Mouse (Mus musculus) midbrain, embryonic 14.5 days (tissue): ENCODE results near the gene Sh2b3. TPM values are rescaled to one million over a fixed set of nuclear protein-coding genes. Genes with fewer than 3 reads are reported as not detected.

Experiments used
- ATAC-seq: fragments of 200-750 bp; cut with Nextera tagmentation; 2 replicates; pipeline ENCODE4 v1.8.0; 2017; ENCODE audit warnings: moderate number of reproducible peaks, moderate library complexity; ENCODE audit not compliant: low FRiP score, low TSS enrichment
- DNase-seq: peaks from one replicate; pipeline ENCODE4 v3.0.0-alpha.2; 2015
- H3K27ac ChIP-seq: fragments of 300-500 bp; sonication (generic); replicated peaks from 2 replicates; pipeline ENCODE4 v1.5.1; 2014; ENCODE audit warnings: mild to moderate bottlenecking, low read depth, low read length, moderate library complexity
- H3K27me3 ChIP-seq: fragments of 300-500 bp; sonication (generic); 2 replicates; pipeline ENCODE4 v1.6.1; 2014; ENCODE audit warnings: low read length, control low read depth, mixed read lengths; ENCODE audit not compliant: control insufficient read depth, insufficient read depth
- H3K36me3 ChIP-seq: fragments of 300-500 bp; sonication (generic); 2 replicates; pipeline ENCODE4 v1.6.1; 2014; ENCODE audit warnings: low read length, control low read depth; ENCODE audit not compliant: control insufficient read depth, insufficient read depth
- H3K4me1 ChIP-seq: fragments of 300-500 bp; sonication (generic); 2 replicates; pipeline ENCODE4 v1.6.1; 2014; ENCODE audit warnings: mild to moderate bottlenecking, antibody characterized with exemption, low read length, control low read depth; ENCODE audit not compliant: control insufficient read depth, insufficient read depth
- H3K4me2 ChIP-seq: fragments of 300-500 bp; sonication (generic); 2 replicates; pipeline ENCODE4 v1.6.1; 2014; ENCODE audit warnings: mild to moderate bottlenecking, low read length, moderate library complexity
- H3K4me3 ChIP-seq: fragments of 300-500 bp; sonication (generic); replicated peaks from 2 replicates; pipeline ENCODE4 v1.5.1; 2014; ENCODE audit warnings: low read depth, low read length
- H3K9ac ChIP-seq: fragments of 300-500 bp; sonication (generic); replicated peaks from 2 replicates; pipeline ENCODE4 v1.6.1; 2014; ENCODE audit warnings: mild to moderate bottlenecking, low read length, moderate library complexity
- H3K9me3 ChIP-seq: fragments of 300-500 bp; sonication (generic); 2 replicates; pipeline ENCODE4 v1.6.1; 2016; ENCODE audit warnings: low read length, control low read depth, mixed read lengths; ENCODE audit not compliant: control insufficient read depth
- WGBS: fragments of 180-500 bp; shearing (Covaris S2); extraction: QIAGEN DNeasy Blood & Tissue Kit; methylation state at CpG from one replicate; pipeline ENCODE4 v1.1.7; 2014; 5-methylcytosine and 5-hydroxymethylcytosine counted together
- polyA plus RNA-seq: library from polyadenylated mRNA; unstranded; fragments of >200 nt; fragmentation: Nextera tagmentation; extraction: Ambion mirVana; gene quantifications from 2 replicates; pipeline ENCODE4 v1.2.1, GENCODE M21; 2014

Gene Sh2b3
- polyA plus RNA-seq, 1 experiment from 2014 or later, result 7.8 TPM

GRCm38 (mm10) chr5:121841973-121842372 lies 4.5 kb upstream of the Sh2b3 start:
- DNase-seq, result no peak
- Histone ChIP-seq H3K4me2 (no peak overlapping the region), H3K4me3 (no peak overlapping the region), H3K4me1 (peaks cover 15% of the 10 kb centered on the region), H3K9ac (no peak overlapping the region), H3K9me3 (no peaks in the 10 kb centered on the region), H3K36me3 (no peaks in the 10 kb centered on the region), H3K27me3 (peaks cover 50% of the 10 kb centered on the region), H3K27ac (no peak overlapping the region)
- no peak for ATAC-seq
- 49% methylated on average over 10 of the region's 10 CpGs for WGBS

GRCm38 (mm10) chr5:121841516-121841915 lies 4.1 kb upstream of the Sh2b3 start:
- Histone ChIP-seq H3K4me3 (no peak overlapping the region), H3K4me1 (peaks cover 17% of the 10 kb centered on the region), H3K36me3 (no peaks in the 10 kb centered on the region), H3K9me3 (no peaks in the 10 kb centered on the region), H3K27me3 (peaks cover 54% of the 10 kb centered on the region), H3K27ac (no peak overlapping the region), H3K4me2 (no peak overlapping the region), H3K9ac (no peak overlapping the region)
- 93% methylated on average over 9 of the region's 9 CpGs for WGBS
- no peak for ATAC-seq
- no peak for DNase-seq

GRCm38 (mm10) chr5:121839128-121839473 lies 1.7 kb upstream of the Sh2b3 start:
- H3K27me3 ChIP-seq, result peaks cover 62% of the 10 kb centered on the region
- no peak overlapping the region for H3K27ac ChIP-seq
- WGBS, result 36% methylated on average over 7 of the region's 7 CpGs
- no peaks in the 10 kb centered on the region for H3K9me3 ChIP-seq
- peak overlapping the region; percentile 94 for H3K4me2 ChIP-seq
- 0 out of 2 replicates have a peak overlapping the region, but pooled peaks have one; percentile 31 for H3K9ac ChIP-seq
- H3K4me3 ChIP-seq, result peak overlapping the region; percentile 29; the same call in 1 of the 2 replicates
- no peaks in the 10 kb centered on the region for H3K36me3 ChIP-seq
- DNase-seq (no peak), ATAC-seq (no peak)
- H3K4me1 ChIP-seq, result peaks cover 24% of the 10 kb centered on the region

GRCm38 (mm10) chr5:121838341-121839127 lies 1.1 kb upstream of the Sh2b3 start:
- ATAC-seq (no peak), DNase-seq (peak; percentile 54)
- H3K36me3 ChIP-seq, result no peaks in the 10 kb centered on the region
- H3K27ac ChIP-seq, result no peak overlapping the region
- H3K4me3 ChIP-seq, result peak overlapping the region; percentile 29
- peaks cover 58% of the 10 kb centered on the region for H3K27me3 ChIP-seq
- H3K4me1 ChIP-seq, result peaks cover 29% of the 10 kb centered on the region
- peak overlapping the region; percentile 31; the same call in 1 of the 2 replicates for H3K9ac ChIP-seq
- H3K4me2 ChIP-seq, result peak overlapping the region; percentile 94
- H3K9me3 ChIP-seq, result no peaks in the 10 kb centered on the region
- 1% methylated on average over 46 of the region's 46 CpGs for WGBS

GRCm38 (mm10) chr5:121836692-121837415 lies 592 bp downstream of the Sh2b3 start:
- Histone ChIP-seq H3K4me1 (peaks cover 31% of the 10 kb centered on the region), H3K9ac (peak overlapping the region; percentile 65), H3K36me3 (no peaks in the 10 kb centered on the region), H3K4me2 (peak overlapping the region; percentile 94), H3K4me3 (peak overlapping the region; percentile 75), H3K27me3 (peaks cover 45% of the 10 kb centered on the region), H3K9me3 (no peaks in the 10 kb centered on the region), H3K27ac (peak overlapping the region; percentile 49; the same call in 1 of the 2 replicates)
- WGBS, result under 1% methylated on average over 76 of the region's 77 CpGs
- DNase-seq (peak; percentile 90), ATAC-seq (peak; percentile 73)

- 0% methylated on average over 49 of the region's 51 CpGs for WGBS
- Histone ChIP-seq H3K4me2 (peak overlapping the region; percentile 94), H3K27ac (peak overlapping the region; percentile 49; the same call in 1 of the 2 replicates), H3K4me3 (peak overlapping the region; percentile 75), H3K9me3 (no peaks in the 10 kb centered on the region), H3K4me1 (peaks cover 31% of the 10 kb centered on the region), H3K27me3 (peaks cover 45% of the 10 kb centered on the region), H3K36me3 (no peaks in the 10 kb centered on the region), H3K9ac (peak overlapping the region; percentile 65)
- ATAC-seq (peak; percentile 9; the same call in 1 of the 2 replicates), DNase-seq (peak; percentile 38)
Observed at GRCm38 (mm10) chr5:121835949-121836691, 1.3 kb downstream of the Sh2b3 start.

GRCm38 (mm10) chr5:121834991-121835747 lies 2.3 kb downstream of the Sh2b3 start:
- no peaks in the 10 kb centered on the region for H3K9me3 ChIP-seq
- ATAC-seq, result no peak
- peak overlapping the region; percentile 75 for H3K4me3 ChIP-seq
- WGBS, result 48% methylated on average over 12 of the region's 12 CpGs
- peak overlapping the region; percentile 94 for H3K4me2 ChIP-seq
- H3K27ac ChIP-seq, result no peak overlapping the region
- H3K36me3 ChIP-seq, result no peaks in the 10 kb centered on the region
- peaks cover 31% of the 10 kb centered on the region for H3K4me1 ChIP-seq
- H3K9ac ChIP-seq, result peak overlapping the region; percentile 65; the same call in 1 of the 2 replicates
- H3K27me3 ChIP-seq, result peaks cover 45% of the 10 kb centered on the region
- DNase-seq, result no peak

GRCm38 (mm10) chr5:121834241-121834606 lies 3.2 kb downstream of the Sh2b3 start:
- H3K4me2 ChIP-seq, result 0 out of 2 replicates have a peak overlapping the region, but pooled peaks have one; percentile 17
- peaks cover 32% of the 10 kb centered on the region for H3K4me1 ChIP-seq
- H3K27ac ChIP-seq, result no peak overlapping the region
- H3K9me3 ChIP-seq, result no peaks in the 10 kb centered on the region
- 88% methylated on average over 7 of the region's 7 CpGs for WGBS
- no peak for DNase-seq
- peaks cover 47% of the 10 kb centered on the region for H3K27me3 ChIP-seq
- no peak overlapping the region for H3K4me3 ChIP-seq
- ATAC-seq, result no peak
- H3K9ac ChIP-seq, result no peak overlapping the region
- H3K36me3 ChIP-seq, result no peaks in the 10 kb centered on the region
